Comparison of ENCODE assay signal across 8 mouse cellular contexts in the genomic region with DNA sequence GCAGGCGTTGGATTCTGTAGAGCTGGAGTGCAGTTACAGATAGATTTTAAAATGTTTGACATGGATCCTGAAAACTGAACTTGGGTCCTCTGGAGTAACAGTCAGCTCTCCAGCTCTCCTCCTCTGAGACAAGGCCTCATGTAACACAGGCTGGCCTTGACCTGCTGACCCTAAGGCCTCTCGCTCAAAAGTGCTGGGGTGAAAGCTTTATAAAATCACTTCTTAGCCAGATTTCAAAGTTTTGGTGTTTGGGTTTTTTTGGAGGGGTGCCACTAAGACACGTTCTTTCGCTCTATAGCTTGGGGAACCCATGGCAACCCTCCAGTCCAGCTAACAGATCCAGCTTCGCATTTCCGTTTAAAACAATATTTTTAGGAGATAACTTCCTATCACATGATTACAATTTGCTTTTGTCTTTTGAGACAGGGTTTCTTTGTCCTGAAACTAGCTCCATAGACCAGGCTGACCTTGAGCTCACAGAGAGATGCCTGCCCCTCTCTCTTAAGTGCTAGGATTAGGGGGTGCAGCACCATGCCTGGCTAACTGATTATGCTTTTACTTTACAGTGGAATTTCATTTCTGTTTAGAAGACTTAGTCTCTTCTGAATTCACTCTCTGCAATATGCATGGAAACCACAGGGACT.
DNase-seq lines count a peak whose midpoint lies in the region; ATAC-seq and TF ChIP-seq lines count a peak whose summit lies in the region.

No protein-coding gene starts in this region.

- H3K27me3 ChIP-seq in liver, embryonic 14.5 days (ENCODE audit: control insufficient read depth, insufficient read depth, low read length) = no peaks in the 10 kb centered on the region
- no peaks in the 10 kb centered on the region for H3K27me3 ChIP-seq in liver, embryonic 12.5 days (replicated peaks)
- no peaks in the 10 kb centered on the region for H3K27me3 ChIP-seq in heart, embryonic 10.5 days (ENCODE audit: insufficient read depth, poor library complexity, severe bottlenecking)
- H3K27me3 ChIP-seq in liver, postnatal 0 days (ENCODE audit: insufficient read depth, low read length) = no peaks in the 10 kb centered on the region

- H3K36me3 ChIP-seq in liver, embryonic 14.5 days (replicated peaks; ENCODE audit: control insufficient read depth, insufficient read depth, low read depth) = no peaks in the 10 kb centered on the region
- H3K36me3 ChIP-seq in liver, embryonic 12.5 days = no peaks in the 10 kb centered on the region
- no peaks in the 10 kb centered on the region for H3K36me3 ChIP-seq in heart, embryonic 10.5 days
- no peaks in the 10 kb centered on the region for H3K36me3 ChIP-seq in liver, postnatal 0 days (replicated peaks; ENCODE audit: insufficient read depth, low read length)

- H3K4me1 ChIP-seq in liver, embryonic 14.5 days (replicated peaks; ENCODE audit: control insufficient read depth in 2 of 2, insufficient read depth in 2 of 2, low read length in 1 of 2) = no peaks in the 10 kb centered on the region; a peak in 1 of 4 replicates
- no peaks in the 10 kb centered on the region for H3K4me1 ChIP-seq in liver, embryonic 12.5 days
- peaks cover 25% of the 10 kb centered on the region for H3K4me1 ChIP-seq in heart, embryonic 10.5 days
- H3K4me1 ChIP-seq in liver, postnatal 0 days (ENCODE audit: insufficient read depth) = peaks cover 7% of the 10 kb centered on the region; the same call in 1 of the 2 replicates

- 66% methylated on average over 6 of the region's 6 CpGs for WGBS in liver, embryonic 14.5 days (ENCODE audit: insufficient replicate concordance)
- whole genome bisulfite sequencing in liver, embryonic 12.5 days (ENCODE audit: insufficient replicate concordance) = 73% methylated on average over 6 of the region's 6 CpGs
- WGBS in heart, embryonic 10.5 days = 68% methylated on average over 6 of the region's 6 CpGs
- 61% methylated on average over 6 of the region's 6 CpGs for WGBS in liver, postnatal 0 days (ENCODE audit: insufficient replicate concordance)

- no peak for TF ChIP-seq EP300 in liver, embryonic 14.5 days (IDR thresholded peaks at IDR 0.05; ENCODE audit: low read depth)
- TF ChIP-seq EP300 in liver, postnatal 0 days (IDR thresholded peaks at IDR 0.05; ENCODE audit: low read depth) = no peak

- DNase-seq in liver, embryonic 14.5 days (ENCODE audit: low read depth in 3 of 3, low spot score in 3 of 3) = no peak
- DNase-seq in adrenal gland, postnatal 36 days = peak; percentile 59 to 60
- DNase-seq in heart, embryonic 10.5 days (ENCODE audit: low spot score) = no peak
- DNase-seq in liver, postnatal 0 days = no peak
- DNase-seq in thymus, postnatal 25 days = no peak
- DNase-seq in right cerebral cortex, postnatal 10 days (ENCODE audit: low spot score in 2 of 2) = no peak
- no peak for DNase-seq in frontal cortex, postnatal 36 days (ENCODE audit: low spot score in 2 of 2)

- H3K9me3 ChIP-seq in liver, embryonic 14.5 days (ENCODE audit: control insufficient read depth, low read length) = no peaks in the 10 kb centered on the region
- no peaks in the 10 kb centered on the region for H3K9me3 ChIP-seq in liver, embryonic 12.5 days (replicated peaks)
- no peaks in the 10 kb centered on the region for H3K9me3 ChIP-seq in heart, embryonic 10.5 days
- no peaks in the 10 kb centered on the region for H3K9me3 ChIP-seq in liver, postnatal 0 days (ENCODE audit: low read length)

- H3K9ac ChIP-seq in liver, embryonic 14.5 days (replicated peaks) = no peak overlapping the region
- H3K9ac ChIP-seq in liver, embryonic 12.5 days = no peak overlapping the region
- no peak overlapping the region for H3K9ac ChIP-seq in liver, postnatal 0 days (replicated peaks)

- no peak for TF ChIP-seq CTCF in liver, embryonic 14.5 days (IDR thresholded peaks at IDR 0.05; ENCODE audit: low read depth)
- no peak for TF ChIP-seq CTCF in liver, postnatal 0 days (IDR thresholded peaks at IDR 0.05; ENCODE audit: low read depth)

- H3K4me3 ChIP-seq in liver, embryonic 14.5 days (ENCODE audit: insufficient read depth in 1 of 2, low read depth in 2 of 2, low read length in 2 of 2) = no peak overlapping the region
- no peak overlapping the region for H3K4me3 ChIP-seq in liver, embryonic 12.5 days
- H3K4me3 ChIP-seq in heart, embryonic 10.5 days = peak overlapping the region; percentile 36
- peak overlapping the region; percentile 1; the same call in 1 of the 2 replicates for H3K4me3 ChIP-seq in liver, postnatal 0 days (ENCODE audit: low read depth, low read length)

- ATAC-seq in liver, embryonic 14.5 days (ENCODE audit: insufficient read depth) = no peak
- no peak for ATAC-seq in liver, embryonic 12.5 days
- no peak for ATAC-seq in liver, postnatal 0 days

- no peak overlapping the region for H3K27ac ChIP-seq in liver, embryonic 14.5 days
- H3K27ac ChIP-seq in liver, embryonic 12.5 days = no peak overlapping the region
- peak overlapping the region; percentile 77 for H3K27ac ChIP-seq in heart, embryonic 10.5 days
- H3K27ac ChIP-seq in liver, postnatal 0 days (ENCODE audit: low read depth) = peak overlapping the region; percentile 77

- H3K4me2 ChIP-seq in liver, embryonic 14.5 days (ENCODE audit: low read depth) = peak overlapping the region; percentile 11; the same call in 1 of the 2 replicates
- no peak overlapping the region for H3K4me2 ChIP-seq in liver, embryonic 12.5 days
- H3K4me2 ChIP-seq in liver, postnatal 0 days (ENCODE audit: low read depth, low read length) = peak overlapping the region; percentile 19

Comparison
In these comparisons a context has a peak if more than half of its experiments do, and no peak if none do; other contexts are left out.
1. H3K27ac ChIP-seq: peak in heart, embryonic 10.5 days (single experiment) and liver, postnatal 0 days (single experiment); none in liver, embryonic 14.5 days (single experiment) and liver, embryonic 12.5 days (single experiment).
2. H3K4me3 ChIP-seq: peak in heart, embryonic 10.5 days (single experiment) and liver, postnatal 0 days (single experiment); none in liver, embryonic 14.5 days (0 of 2) and liver, embryonic 12.5 days (single experiment).
3. DNase-seq: peak in adrenal gland, postnatal 36 days (2 of 2); none in liver, embryonic 14.5 days (0 of 3), heart, embryonic 10.5 days (single experiment), liver, postnatal 0 days (single experiment), thymus, postnatal 25 days (single experiment), right cerebral cortex, postnatal 10 days (0 of 2) and frontal cortex, postnatal 36 days (0 of 2).